Mouse (Mus musculus) ES-Bruce4 (cell line): Measurements from ENCODE around the gene Itga5.

Source experiments
- CTCF ChIP-seq: IDR thresholded peaks from one replicate; pipeline ENCODE4 v1.8.1; 2011; ENCODE audit warnings: low read depth, low read length
- POLR2A ChIP-seq: IDR thresholded peaks from one replicate; pipeline ENCODE4 v1.8.1; 2011; ENCODE audit warnings: low read length; ENCODE audit not compliant: insufficient read depth

DNA sequence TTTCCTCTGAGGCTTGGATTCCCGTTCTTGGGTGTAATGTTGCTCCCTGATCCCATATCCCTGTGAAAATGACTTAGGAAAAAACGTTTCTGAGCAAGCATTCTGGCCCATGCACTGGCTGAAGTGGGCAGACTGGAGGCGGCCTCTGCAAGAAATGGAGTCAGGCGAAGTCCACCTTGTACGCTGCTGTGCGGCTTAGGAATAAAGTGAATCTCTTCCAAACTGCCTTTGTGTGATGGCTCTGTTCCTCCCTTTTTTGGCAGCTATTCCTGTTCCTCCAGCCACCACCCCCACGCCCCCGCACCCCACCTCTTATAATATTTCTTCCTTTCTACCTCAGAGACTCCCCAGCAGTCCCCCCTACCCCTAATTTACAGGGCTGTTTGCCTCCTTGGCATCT lies 66.9 kb downstream of the Itga5 start:
- no peak for TF ChIP-seq CTCF
- no peak for TF ChIP-seq POLR2A
